Mouse (Mus musculus): ENCODE measurements around the gene Flt1.

- TF ChIP-seq CTCF (IDR thresholded peaks at IDR 0.05; ENCODE audit: low read depth), result no peak
- no peak for TF ChIP-seq EP300 (IDR thresholded peaks at IDR 0.05; ENCODE audit: low read depth)
Observed at GRCm38 (mm10) chr5:147736766-147737280, 11.0 kb upstream of the Flt1 start.

All from liver, embryonic 14.5 days (tissue).